Mouse (Mus musculus) megakaryocyte progenitor cell, adult 5-6 weeks (primary cell): ENCODE results near the gene Anks1. TPM values are rescaled to one million over a fixed set of nuclear protein-coding genes. Genes with fewer than 3 reads are reported as not detected.

Experiments used
- ATAC-seq: replicated peaks from 2 replicates; pipeline ENCODE4 v1.8.0; 2016; ENCODE audit warnings: mild to moderate bottlenecking, moderate TSS enrichment, inconsistent platforms; ENCODE audit not compliant: poor library complexity
- total RNA-seq, 2 experiments: library from RNA; stranded (forward) in 1 of 2; stranded (reverse) in 1 of 2; fragments of 157-497, 149-512 nt in 1 of 2; fragments of 200-1000 nt in 1 of 2; gene quantifications; 2 replicates each; pipeline versions ENCODE4 v1.2.3 to v1.2.4; 2015 to 2017

Gene Anks1
- total RNA-seq, 2 experiments from 2014 or later = 29.0 to 29.5 TPM

DNA sequence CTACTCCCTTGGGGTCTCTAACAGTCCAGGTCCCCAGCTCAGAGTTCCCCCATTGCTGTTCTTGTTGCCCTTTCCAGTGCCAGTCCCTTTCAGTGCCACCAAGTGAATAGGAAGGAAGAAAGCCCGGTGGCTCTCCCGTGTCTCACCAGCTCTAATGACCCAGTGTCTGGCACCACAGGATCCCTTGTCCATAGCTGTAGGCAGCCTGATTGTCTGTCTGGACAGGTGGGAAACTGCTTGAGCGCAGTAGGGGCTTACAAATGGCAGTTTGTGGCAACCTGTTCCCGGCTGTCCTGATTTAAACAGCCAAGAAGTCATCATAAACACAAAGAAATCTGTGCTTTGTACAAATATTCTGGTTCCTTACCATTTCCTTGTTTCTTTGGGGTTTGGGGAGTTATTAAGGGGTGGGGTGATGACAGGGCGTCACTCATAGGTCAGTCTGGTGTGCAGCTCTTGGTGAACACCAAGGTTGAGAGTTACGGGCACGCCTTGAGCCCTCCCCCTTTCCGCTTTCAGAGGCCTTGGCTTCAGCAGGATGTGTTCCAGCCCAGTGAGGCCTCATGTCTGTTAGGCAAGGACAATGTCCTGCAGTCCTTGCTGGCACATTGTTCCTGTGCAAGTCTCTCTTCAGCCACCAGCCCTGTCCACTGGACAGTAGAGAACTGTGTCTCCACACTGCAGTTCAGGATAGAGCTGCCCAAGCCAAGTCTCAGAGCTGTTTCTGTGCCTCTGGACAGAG lies 107.1 kb downstream of the Anks1 start:
- no peak for ATAC-seq

DNA sequence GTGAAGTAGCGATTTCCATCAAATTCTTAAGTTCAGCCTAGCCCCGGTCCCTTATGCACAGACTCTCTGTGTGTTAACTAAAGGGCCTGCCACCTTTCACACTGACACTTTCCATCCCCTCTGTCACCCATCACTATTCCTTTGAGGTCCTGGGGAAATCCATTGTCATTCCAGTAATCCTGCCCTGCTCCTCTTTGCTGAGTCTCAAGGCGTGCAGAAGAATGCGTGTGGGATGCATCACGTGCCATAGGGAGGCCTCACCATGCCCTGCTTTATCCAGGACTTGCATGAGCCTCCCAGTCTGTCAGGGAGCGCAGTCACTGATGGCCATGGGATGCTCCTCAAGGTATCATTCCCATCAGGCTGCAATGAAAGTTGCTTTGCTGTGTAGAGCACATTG lies 109.2 kb downstream of the Anks1 start:
- ATAC-seq = no peak

DNA sequence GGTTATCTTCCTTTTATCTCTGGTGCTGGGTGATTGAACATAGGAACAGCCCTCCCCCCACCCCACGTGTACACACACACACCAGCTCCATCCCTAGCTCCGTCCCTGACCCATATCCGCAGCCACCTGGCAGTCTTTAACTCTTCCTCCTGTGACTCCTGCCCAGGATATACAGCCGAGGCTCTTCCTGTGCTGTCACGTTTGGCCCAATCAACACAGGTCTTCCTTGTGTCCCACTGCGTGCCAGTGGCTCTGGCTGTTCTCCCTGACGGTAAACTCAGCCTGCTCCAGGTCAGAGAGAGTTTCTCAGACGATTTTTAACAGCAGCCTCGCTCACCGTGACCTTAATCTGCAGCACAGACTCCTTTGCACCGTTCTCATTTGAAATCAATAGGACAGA lies 109.7 kb downstream of the Anks1 start:
- no peak for ATAC-seq

DNA sequence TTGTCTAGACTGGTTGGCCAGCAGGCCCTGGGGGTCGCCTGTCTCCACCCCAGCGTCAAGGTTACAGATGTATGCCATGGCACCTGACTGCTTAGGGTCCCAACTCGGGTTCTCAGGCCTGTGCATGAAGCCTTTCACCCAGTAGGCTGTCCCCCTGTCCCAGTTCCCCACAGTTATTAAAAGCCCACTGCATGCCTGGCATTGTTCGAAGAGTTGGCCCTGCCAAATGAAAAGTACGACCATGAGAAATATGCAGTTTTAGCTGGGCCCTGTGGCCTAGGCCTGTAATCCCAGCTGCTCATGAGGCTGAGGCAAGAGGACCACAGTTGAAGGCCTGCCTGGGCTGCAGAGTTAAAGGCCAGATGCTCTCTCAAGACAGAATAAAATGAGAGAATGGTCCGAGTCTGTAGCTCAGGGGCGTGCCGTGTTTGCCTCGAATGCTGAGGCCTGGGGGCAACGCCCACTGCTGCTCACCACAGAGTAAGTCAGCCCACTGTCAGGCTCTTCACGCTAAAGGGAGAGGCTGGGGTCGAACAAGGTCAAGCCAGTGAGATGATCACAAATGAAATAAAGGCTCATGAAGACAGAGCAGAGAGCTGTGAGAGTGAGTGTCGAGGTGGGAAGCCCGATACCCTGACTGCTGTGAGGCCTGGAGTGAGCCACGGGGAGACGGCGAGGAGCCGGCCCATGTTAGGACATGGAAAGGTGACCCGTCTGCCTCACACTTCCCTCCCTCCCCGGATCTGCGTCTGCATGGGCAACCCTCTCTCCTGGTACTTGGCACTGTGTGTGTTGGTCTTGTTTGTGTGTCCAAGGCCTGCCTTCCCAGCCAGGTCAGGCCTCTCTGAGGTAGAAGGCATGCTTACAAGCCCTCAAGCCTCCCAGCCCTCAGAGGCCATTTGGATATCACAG lies 110.9 kb downstream of the Anks1 start:
- peak; percentile 32; the same call in 1 of the 2 replicates for ATAC-seq

DNA sequence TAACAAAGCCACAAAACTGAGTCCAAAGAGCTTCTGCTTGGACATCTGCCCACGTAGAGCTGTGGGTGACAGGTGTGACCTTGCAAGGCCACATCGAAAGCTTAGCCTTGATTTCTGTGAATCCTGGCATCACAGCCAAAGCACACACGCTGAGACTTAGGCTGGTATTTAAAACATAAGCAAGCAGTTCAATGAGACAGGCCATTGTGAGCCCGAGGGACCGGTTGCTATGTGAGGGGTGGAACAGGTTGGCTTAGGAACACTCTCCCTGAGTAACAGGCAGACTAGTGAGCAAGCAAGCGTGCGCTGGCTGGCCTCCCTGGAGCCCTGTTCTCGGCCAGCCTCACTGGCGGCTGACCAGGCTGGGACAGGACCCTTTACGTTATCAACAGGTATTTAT lies 112.8 kb downstream of the Anks1 start:
- no peak for ATAC-seq

DNA sequence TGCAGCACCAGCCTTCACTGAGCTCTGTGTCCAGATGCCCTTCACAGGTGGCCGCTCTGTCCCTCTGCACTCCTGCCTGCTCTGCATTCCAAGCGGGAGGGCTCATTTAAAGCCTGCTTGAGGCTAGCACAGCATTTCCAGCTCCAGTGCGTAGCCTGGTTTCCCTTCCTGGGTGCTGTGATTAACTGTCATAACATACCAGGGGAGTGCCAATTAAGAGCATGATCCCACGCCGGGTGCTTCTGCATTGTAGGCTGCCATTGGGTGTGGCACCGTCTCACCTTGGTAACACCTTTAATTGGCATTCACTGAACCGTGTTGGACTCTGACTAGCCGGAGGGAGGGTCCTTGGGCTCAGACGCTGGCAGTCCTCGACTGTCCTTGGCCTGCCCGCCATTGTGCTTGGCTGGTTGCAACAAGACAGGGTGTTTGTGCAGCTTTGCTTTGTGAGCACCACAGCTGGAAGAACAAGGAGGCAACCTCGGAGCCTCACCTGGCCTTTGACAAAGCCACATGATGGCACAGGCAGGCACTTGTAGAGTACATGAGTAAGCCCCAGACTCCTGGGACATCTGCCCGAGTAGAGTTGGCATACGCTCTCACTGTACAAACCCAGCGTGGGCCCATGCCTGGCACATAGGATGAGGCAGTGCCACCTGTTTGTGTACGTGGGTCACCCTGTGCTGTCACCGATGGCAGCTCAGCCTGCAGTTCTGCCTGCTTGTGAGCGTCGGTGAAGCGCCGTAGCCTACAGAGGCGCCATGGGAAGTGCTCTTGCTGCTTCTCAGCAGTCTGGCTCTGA lies 113.9 kb downstream of the Anks1 start:
- no peak for ATAC-seq

DNA sequence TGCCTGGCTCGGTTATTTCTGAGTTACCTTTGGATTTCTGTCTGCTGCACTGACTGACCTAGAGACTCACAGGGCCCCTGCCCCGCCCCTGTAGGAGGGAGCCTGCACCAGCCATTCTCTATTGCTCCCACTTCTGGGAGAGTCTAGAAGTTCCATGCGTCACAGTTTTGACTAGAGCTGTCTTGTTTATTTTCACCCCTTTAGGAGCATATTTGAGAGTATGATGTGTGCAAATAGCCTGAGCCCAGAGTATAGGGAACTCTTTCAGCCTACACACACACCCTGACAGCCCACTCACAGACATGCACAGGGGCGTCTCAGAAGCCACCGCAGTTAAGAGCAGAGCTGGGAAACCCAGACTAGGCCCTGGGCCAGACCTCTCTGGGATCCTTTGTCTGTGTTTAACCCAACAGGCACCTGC lies 116.4 kb downstream of the Anks1 start:
- 0 out of 2 replicates have a peak, but pooled peaks have one; percentile 13 for ATAC-seq

DNA sequence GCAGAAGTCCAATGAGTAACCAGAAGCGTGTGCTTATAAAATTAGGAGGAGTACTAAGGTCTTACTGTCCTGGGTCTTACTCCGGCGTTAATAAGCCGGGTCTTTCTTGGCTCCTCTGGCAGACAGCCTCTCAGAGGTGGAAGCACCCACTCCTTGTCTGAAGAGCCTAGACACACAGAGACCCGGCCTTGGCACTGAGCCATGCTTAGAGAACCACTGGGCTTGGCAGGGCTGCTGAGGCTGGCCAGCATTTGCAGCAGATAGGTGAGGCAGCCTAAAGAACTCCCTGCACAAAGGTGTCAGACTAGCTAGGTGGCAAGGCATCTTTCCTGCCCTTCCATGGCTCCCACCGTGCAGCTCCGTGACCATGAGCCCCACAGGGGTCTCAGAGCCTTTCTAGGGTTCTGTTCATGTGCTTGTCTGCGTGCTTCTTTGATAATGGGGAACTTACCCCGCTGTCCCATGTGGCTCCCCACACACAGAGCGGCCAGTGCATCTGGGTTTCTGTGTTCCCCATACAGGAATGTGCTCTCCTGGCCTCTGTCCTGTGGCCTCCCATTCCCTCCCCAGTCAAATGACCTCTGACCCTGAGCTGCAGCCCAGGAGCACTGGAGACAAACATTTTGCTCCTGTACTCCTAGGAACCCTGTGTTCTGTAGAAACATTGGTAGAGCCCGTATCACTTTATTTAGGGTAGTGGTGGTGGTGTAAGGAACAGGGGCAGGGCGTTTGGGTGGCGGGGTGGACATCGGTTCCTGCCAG lies 117.2 kb downstream of the Anks1 start:
- peak; percentile 35 for ATAC-seq

DNA sequence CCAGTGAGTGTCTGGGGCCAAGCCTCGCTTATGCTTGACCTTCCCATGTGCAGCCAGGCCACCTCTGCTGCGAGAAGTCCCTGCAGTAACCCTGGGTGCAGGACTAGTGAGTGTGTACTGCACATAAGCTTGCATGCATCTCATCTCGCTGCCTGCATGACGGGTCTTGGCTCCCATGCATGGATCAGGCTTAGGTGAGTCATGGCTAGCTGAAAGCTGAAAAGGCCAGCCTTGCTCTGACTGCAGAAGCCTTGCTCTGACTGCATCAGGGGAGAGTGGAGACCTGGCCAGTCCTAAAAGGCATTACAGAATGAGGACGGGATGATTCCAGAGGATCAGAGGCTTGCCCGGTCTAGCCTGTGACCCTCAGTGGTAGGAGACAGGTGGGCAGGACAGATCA lies 118.1 kb downstream of the Anks1 start:
- no peak for ATAC-seq

DNA sequence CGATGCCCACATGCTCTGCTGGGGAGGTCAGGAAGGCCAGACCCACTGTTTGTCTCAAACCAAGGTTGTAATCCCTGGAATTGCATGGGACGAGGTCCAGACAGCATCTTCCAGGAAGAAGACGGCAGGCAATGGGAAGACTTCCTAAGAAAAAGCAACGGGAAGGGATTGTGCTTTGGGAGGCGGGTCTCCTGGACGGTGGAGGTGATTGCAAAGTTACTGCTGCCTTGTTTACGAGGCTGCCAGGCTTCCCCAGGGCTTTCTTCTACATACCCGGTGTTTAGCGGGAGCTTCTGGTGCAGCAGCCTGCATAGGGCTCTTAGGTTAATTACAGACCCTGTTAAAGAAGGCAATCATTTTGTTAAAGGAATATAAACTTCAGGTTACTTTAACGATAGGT lies 119.1 kb downstream of the Anks1 start:
- no peak for ATAC-seq

DNA sequence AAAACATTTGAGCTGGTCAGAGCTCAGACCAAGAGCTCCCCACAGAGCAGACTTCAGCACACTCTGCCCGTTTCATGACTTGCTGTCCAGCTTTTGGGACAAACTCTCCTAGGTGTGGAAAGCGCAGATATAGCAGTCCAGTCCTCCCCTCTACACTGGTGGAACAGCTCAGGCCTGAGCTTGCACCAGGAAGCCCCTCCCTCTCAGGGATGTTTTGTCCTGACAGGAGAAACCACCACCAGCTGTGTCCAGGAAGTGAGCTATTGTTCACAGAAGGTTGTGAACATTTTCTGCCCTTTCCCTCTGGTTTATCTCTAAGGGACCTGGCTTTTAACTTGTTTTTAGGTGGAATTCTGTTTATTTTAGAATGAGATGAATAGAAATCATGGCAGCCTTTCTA lies 120.2 kb downstream of the Anks1 start:
- ATAC-seq = no peak

DNA sequence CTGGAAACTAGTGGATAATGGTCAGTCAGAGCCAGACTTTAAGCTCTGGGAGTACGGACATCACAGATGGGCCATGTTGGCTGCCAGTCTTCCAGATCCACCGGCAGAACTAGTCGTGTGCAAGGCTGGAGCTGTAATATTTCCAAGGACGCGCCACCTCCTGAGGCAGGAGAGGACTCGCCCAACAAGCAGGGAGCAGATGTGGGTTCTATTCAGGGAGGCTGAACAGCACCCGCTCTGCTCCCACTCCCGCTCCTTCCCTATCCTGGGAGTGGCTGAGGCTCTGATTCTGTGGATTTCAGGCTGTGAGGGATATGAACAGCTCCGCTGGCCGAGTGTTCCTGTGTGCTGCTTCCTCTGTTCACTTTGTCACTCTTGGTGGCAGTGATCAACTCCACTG lies 121.3 kb downstream of the Anks1 start:
- ATAC-seq = no peak

DNA sequence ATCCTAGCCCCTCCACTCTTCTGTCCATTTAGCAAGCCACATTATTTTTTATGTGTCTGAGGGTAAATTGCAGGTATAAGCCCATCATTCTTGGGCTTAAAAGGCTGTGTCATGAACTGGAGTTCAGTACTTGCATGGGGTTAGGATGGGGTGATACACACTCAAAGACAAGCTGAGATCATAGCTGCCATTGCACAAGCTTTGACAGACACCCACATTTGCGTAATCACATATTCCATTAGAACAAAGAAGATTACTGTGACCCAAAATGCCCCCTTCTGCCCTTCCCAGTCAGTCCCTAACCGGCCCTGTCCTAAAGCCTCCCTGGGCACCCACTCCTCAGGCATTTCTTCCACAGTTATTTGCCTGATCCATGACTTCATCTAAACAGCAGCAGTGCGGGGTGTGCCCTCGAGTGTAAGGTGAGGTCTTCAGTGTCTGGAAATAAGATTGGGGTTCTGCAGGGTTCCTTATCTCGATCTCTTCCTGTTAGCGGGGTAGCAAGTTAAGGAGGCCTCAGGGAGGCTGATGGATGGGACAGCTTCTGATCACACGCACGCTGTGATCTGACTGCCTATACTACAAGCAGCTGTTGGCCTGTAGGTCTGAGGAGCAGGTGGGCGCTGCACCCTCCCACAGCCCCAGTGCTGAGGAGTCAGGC lies 122.3 kb downstream of the Anks1 start:
- peak; percentile 54 for ATAC-seq

DNA sequence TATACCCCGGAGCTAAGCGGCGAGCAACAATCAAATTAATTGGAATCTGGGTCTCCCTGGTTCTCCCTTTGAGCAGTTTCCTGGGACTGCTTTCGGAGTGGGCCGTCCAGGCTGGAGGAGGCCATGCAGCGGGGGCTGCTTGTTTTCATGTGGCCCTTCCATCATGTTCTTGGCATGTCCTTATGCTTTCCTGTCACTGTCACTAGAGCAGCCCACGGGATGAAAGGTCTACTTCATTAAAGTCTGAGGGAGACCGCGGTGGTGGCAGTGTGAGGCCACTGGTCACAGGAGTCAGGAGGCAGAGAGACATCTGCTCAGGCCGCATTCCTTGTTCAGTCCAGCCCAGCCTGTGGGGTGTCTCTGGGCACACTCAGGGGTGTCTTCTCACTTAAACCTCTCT lies 123.1 kb downstream of the Anks1 start:
- no peak for ATAC-seq

DNA sequence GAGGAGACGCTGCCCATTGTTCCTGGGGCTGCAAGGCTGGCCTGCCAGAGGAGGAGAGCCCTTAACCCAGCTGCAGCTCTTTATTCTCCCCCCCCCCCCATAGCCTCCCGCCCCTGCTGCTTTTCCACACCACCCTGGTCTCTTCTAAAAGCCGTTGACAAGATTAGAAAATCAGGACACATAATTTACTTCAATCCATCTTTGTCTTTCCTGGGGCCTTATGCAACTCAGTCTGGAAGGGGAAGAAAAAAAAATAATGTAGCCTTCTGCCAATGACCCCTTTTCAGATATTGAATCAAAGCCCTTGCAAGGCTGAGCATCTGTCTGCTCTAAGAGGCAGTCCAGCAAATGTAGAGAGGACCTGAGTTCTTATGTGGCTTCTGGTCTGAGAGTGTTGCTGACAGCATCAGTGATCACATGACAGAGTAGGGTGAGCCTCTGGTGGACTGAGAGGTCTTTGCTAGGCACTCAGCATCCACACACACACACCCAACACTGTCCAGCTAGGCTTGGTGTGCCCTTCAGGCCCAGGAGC lies 124.0 kb downstream of the Anks1 start:
- no peak for ATAC-seq

DNA sequence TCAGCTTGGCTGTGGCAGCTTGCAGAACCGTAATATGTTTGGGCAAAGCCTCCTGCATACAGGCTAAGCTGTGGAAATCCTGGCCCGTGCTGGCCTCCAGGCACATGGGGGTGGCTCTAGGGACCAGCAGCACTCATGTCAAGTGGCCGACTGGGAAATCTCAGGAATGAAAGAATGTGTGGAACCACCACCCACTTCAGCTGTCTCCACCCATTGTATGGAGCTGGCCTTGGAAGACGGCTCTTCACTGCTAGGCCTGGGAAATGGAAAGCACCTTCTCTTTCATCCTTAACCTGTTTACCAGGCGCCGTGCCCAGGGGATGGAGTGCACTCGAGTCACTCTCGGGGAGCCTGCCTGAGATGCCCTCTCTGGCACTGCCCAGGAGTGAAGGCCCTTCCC lies 125.9 kb downstream of the Anks1 start:
- ATAC-seq = no peak

DNA sequence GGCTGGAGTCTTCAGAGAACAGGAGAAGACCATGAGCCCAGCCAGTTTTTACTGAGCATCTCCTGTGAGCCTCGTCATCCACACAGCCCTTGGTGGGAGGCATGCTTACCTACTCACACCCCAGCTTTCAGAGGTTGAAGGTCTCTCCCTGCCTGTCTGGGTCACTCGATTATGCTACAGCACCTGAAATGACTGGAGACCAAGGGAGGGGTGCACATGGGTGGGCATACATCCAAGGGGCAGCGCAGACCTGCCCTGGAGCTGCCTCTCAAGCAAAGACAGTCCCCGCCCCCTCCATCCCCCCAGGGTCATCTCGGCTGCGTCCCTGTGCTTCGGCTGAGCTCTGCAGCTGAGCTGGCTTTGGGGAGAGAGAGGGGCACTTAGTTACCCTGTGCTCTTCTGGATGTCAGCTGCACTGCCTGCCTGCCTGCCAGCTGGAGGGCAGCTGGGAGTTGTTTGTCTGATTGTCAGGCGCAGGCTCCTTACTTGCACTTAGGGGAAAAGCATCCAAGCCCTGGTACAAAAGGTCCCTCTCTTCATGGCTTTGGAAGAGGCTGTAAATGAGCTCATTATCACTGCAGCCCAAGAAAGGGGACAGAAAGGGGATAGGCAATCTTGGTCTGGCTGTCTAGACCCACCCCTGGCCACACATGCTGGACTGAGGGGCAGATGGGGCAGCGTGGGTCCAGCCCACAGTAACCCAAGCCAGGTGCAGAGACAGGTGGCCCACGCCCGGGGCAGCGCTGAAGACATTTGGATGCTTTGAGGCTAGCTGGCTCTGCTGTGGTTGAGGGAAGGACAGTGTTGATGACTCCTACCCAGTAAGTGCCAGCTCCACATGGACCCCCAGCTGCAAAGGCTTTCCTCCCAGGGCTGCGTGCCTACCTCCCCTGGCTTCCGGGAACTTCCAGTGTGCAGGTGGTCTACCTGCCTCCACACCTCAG lies 128.0 kb downstream of the Anks1 start:
- ATAC-seq = no peak

DNA sequence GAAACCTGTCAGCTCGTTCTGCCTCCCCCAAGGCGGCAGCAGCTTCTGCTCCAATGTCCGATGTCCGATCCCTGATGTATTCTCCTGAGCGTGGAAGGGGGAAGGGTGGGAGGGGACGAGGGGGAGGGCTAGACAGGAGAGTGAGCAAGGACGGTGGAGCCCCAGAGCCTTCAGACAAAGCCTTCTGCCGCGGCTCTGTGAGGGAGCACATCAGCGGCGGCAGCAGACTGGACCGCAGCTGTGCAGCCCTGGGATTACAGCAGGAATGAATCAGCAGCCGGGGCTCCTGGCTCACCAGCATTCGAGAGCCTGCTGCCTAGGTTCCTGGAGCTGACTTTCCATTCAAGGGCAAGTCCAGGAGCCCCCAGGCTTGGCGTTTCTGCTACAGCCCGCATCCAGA lies 131.5 kb downstream of the Anks1 start:
- ATAC-seq = no peak

DNA sequence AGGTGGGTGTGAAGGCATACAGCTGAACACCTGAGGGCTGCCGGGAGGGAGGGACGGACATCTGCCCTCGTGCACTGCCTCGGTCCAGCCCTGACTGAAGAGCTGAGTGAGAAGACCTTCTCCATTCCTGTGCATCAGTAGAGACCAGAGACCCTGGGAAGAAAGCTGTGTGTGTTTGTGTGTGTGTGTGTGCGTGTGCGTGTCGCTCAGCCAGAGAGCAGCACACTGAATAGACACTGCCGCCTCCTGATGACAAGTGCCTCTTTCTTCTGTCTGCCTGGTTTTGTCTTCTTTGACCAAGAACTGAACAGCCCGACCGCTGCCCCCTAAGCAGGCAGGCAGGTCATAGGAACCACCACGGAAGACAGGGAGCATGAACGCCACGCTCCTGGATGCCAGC lies 132.2 kb downstream of the Anks1 start:
- ATAC-seq = no peak
